Mouse (Mus musculus): Measurements from ENCODE around the gene Nhlh1.

DNA sequence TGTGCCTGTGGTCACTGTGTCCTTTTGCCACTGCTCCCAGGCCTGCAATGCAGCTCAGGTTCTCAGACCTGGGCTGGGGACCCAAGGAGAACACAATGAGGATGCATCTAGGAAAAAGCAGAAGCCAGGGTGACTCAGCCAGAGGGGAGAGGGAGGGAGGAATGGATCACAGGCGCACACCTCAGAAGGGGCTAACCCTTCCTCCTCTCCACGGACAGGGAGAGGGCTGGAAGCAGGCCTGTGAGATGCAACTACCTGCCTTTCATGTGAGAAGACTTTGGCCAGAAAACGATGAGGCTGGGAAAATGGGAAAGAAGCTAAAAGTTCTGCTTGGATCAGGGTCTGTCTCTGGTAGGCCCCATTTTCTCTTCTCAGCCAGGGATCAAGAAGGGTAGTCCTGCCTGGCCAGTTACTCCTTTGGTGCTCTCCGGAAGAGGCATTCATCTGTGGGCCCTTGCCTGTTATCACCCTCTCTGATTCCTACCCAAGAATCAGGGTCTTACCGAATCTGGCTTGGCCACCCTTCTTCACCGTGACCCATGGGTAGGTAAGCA lies 39.8 kb downstream of the Nhlh1 start:
- TF ChIP-seq TAL1 (IDR thresholded peaks at IDR 0.05; ENCODE audit: low read length), result no peak
- no peak for TF ChIP-seq GATA1 (IDR thresholded peaks at IDR 0.05; ENCODE audit: low read length)
